Mouse (Mus musculus) liver, embryonic 11.5 days (tissue): Measurements from ENCODE around the gene Ankzf1. TPM values are rescaled to one million over a fixed set of nuclear protein-coding genes. Genes with fewer than 3 reads are reported as not detected.

ENCODE experiments used
- ATAC-seq: fragments of 200-750 bp; cut with Nextera tagmentation; replicated peaks from 2 replicates; pipeline ENCODE4 v1.8.0; 2017; ENCODE audit warnings: moderate number of reproducible peaks, mild to moderate bottlenecking, moderate TSS enrichment, moderate library complexity; ENCODE audit not compliant: low FRiP score
- DNase-seq: peaks from one replicate; pipeline ENCODE4 v3.0.0-alpha.2; 2017; ENCODE audit warnings: low spot score
- H3K27ac ChIP-seq: fragments of 300-500 bp; sonication (generic); 2 replicates; pipeline ENCODE4 v1.5.1; 2014; ENCODE audit warnings: mild to moderate bottlenecking, low read depth, low read length, control low read depth
- H3K27me3 ChIP-seq: fragments of 300-500 bp; sonication (generic); replicated peaks from 2 replicates; pipeline ENCODE4 v1.6.1; 2014; ENCODE audit warnings: low read length, mixed read lengths; ENCODE audit not compliant: control insufficient read depth, insufficient read depth
- H3K36me3 ChIP-seq: fragments of 300-500 bp; sonication (generic); 2 replicates; pipeline ENCODE4 v1.6.1; 2014; ENCODE audit warnings: mild to moderate bottlenecking, low read length, moderate library complexity, mixed read lengths; ENCODE audit not compliant: control insufficient read depth, insufficient read depth
- H3K4me1 ChIP-seq: fragments of 300-500 bp; sonication (generic); replicated peaks from 2 replicates; pipeline ENCODE4 v1.6.1; 2014; ENCODE audit warnings: low read length, mixed read lengths; ENCODE audit not compliant: control insufficient read depth, insufficient read depth
- H3K4me2 ChIP-seq: fragments of 300-500 bp; sonication (generic); 2 replicates; pipeline ENCODE4 v1.6.1; 2014; ENCODE audit warnings: mild to moderate bottlenecking, control low read depth, moderate library complexity
- H3K4me3 ChIP-seq: fragments of 300-500 bp; sonication (generic); 2 replicates; pipeline ENCODE4 v1.5.1; 2014; ENCODE audit warnings: low read depth, low read length, control low read depth
- H3K9ac ChIP-seq: fragments of 300-500 bp; sonication (generic); 2 replicates; pipeline ENCODE4 v1.6.1; 2014; ENCODE audit warnings: low read depth, low read length, control low read depth
- H3K9me3 ChIP-seq: fragments of 300-500 bp; sonication (generic); 2 replicates; pipeline ENCODE4 v1.6.1; 2016; ENCODE audit warnings: low read length, inconsistent platforms, mixed read lengths; ENCODE audit not compliant: control insufficient read depth
- WGBS: fragments of 180-500 bp; shearing (Covaris S2); extraction: QIAGEN DNeasy Blood & Tissue Kit; methylation state at CpG from one replicate; pipeline ENCODE4 v1.1.7; 2014; 5-methylcytosine and 5-hydroxymethylcytosine counted together
- polyA plus RNA-seq: library from polyadenylated mRNA; unstranded; fragments of >200 nt; fragmentation: Nextera tagmentation; extraction: Ambion mirVana; gene quantifications from 2 replicates; pipeline ENCODE4 v1.2.1, GENCODE M21; 2014

Gene Ankzf1
- polyA plus RNA-seq, 1 experiment from 2014 or later: 21.5 TPM

DNA sequence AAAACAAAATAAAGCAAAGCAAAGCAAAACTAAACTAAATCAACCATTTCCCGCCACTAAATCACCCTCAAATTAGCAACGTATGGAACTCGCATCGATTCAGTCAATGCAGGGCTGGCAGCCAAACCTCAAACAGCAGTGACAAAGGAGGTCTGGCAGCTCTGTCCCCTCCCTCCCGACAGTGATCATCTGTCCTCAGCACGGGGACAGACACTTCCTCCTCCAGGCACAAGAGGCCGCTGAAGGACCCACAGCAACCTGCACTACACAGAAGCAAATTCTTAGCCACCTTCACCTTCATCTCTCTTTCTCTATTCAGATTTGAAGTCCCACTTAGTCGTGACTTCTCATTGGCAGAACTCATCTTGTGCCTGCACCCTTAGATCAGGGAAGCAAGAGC is 42.7 kb downstream of the Ankzf1 start:
- Histone ChIP-seq H3K4me1 (peaks cover 4% of the 10 kb centered on the region; the same call in 1 of the 2 replicates), H3K4me2 (no peak overlapping the region)

DNA sequence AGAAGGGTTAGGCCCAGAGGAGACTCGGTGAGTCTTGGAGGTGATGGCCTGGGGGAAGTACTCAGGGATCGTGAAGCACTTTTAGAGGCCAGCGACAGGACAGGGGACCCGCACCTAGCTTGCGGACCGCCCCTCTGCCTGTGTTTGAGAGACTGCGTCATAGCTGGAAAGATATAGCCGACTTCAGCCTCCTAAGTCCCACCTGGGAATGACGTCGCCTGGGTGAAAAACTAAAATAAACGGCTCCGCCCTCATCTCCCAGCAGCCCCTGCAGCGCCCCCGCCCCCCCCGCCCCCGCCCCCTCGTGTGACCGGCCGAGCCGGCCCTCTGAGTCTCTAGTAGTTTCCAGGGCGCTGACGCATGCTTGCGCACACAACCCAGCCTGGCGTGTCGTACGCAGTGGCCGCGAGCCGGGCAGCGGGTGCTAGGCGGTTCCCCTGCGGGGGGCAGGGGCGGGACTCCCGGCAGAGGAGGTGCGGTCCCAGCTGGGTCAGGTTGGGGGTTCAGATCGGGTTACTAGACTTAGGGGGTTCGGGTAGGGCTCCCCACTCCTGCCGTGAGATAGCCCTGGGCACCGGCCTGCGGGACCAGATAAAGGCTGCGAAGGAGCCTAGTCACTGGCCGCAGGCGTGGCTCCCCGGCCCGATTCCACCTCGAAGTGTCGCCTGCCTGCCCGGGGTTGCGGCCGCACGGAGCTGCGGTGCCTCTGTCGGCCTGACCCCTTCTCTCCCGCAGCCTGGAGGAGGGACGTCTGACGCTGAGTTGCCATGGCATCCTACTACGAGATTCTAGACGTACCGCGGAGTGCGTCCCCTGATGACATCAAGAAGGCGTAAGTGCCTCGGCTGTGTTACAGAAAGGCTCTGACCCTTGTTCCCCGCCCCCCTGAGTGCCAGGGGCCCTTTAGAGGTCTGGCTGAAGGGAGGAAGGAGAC is 44.4 kb downstream of the Ankzf1 start, which contains the start of gene Dnajb2:
Gene Dnajb2, plus strand, starts transcription at position 290 of the 934 bp plus-strand sequence.
- no peaks in the 10 kb centered on the region for H3K27me3 ChIP-seq
- peaks cover 4% of the 10 kb centered on the region; the same call in 1 of the 2 replicates for H3K4me1 ChIP-seq
- WGBS: 2% methylated on average over 60 of the region's 64 CpGs
- peak within 1 kb of the TSS; percentile 66 for H3K4me3 ChIP-seq
- peak within 1 kb of the TSS; percentile 93 for H3K27ac ChIP-seq
- ATAC-seq (peak; percentile 89), DNase-seq (peak; percentile 81)
- peak within 1 kb of the TSS; percentile 90 for H3K4me2 ChIP-seq
- H3K36me3 ChIP-seq: no peaks in the 10 kb centered on the region
- no peaks in the 10 kb centered on the region for H3K9me3 ChIP-seq
- peak within 1 kb of the TSS; percentile 76 for H3K9ac ChIP-seq

More for the DNA sequence above, 42.7 kb downstream of the Ankzf1 start:
- Histone ChIP-seq H3K27ac (no peak overlapping the region), H3K9me3 (no peaks in the 10 kb centered on the region), H3K4me3 (no peak overlapping the region), H3K9ac (no peak overlapping the region), H3K36me3 (no peaks in the 10 kb centered on the region), H3K27me3 (no peaks in the 10 kb centered on the region)
- DNase-seq: no peak
- peak; percentile 48 for ATAC-seq
- 2% methylated on average over 8 of the region's 8 CpGs for WGBS

DNA sequence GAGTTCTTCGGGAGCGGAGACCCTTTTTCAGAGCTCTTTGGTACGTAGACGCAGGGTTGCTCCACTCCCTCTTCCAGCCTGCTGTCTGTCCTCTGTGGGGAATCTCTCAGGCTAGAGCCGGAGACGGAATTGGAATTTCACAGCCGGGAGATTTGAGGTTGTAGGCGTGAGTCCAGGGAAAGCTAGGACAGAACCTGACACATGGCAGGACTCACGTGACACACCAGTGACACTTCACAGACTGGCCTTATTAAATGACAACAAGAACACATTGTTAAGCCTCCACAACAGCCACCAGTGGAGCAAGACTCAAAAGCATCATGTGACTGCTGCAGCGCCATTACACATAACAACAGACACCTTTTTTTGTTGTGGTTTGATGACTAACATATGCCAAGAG is 47.6 kb downstream of the Ankzf1 start:
- Histone ChIP-seq H3K4me3 (no peak overlapping the region), H3K27me3 (no peaks in the 10 kb centered on the region), H3K9me3 (no peaks in the 10 kb centered on the region), H3K27ac (no peak overlapping the region), H3K9ac (no peak overlapping the region), H3K4me2 (no peak overlapping the region), H3K4me1 (peaks cover 4% of the 10 kb centered on the region; the same call in 1 of the 2 replicates), H3K36me3 (no peaks in the 10 kb centered on the region; the same call in 1 of the 2 replicates)
- DNase-seq (no peak), ATAC-seq (no peak)
- WGBS: 89% methylated on average over 10 of the region's 10 CpGs

DNA sequence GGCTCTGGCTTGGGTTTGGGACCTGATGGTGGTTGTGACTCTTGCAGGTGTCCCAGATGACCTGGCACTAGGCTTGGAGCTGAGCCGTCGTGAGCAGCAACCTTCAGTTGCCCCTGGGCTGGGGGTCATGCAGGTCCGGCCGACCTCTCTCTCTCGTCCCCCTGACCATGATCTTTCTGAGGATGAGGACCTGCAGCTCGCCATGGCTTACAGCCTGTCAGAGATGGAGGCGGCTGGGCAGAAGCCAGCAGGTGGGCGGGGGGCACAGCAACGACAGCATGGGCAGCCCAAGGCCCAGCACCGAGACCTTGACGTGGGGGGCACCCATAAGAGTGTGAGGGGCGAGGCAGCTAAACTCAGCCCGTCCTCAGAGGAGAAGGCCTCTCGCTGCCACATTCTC is 51.5 kb downstream of the Ankzf1 start:
- no peaks in the 10 kb centered on the region for H3K9me3 ChIP-seq
- peaks cover 8% of the 10 kb centered on the region for H3K4me1 ChIP-seq
- WGBS: 88% methylated on average over 14 of the region's 14 CpGs
- H3K27ac ChIP-seq: no peak overlapping the region
- no peak overlapping the region for H3K4me2 ChIP-seq
- no peak for DNase-seq
- H3K27me3 ChIP-seq: no peaks in the 10 kb centered on the region; the same call in 1 of the 2 replicates
- H3K36me3 ChIP-seq: no peaks in the 10 kb centered on the region; the same call in 1 of the 2 replicates
- ATAC-seq: no peak
- H3K9ac ChIP-seq: no peak overlapping the region
- H3K4me3 ChIP-seq: no peak overlapping the region

DNA sequence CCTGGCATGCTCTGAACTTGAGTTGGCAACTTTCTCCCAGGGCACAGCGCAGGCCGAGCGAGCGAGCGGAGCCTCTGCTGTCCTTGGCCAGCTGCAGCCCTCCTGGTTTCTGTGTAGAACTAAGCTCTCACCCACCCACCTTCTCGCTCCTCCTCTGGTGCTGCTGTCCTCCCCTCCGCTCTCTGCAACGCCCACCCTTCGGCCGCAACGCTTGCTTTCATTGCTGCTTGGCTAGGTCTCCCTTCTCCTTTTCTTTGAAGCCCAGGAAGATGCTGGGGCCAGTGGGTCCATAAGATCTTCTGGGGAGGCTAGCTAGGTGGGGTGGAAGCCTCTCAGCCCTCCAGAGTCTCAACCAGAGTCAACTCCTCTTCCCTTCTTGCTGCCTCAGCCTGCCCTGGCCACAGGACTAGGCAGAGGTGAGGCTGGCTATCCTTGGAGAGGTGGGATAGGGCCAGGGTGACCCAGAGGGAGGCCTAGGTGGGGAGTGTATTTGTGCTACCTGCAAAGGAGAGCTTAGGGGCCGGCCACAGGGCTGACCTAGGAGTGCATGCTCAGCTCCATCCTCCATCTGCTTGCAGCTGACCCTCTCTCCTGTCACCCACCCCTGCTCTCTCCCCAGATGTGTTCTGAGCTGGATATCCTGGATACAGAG is 52.4 kb downstream of the Ankzf1 start:
- Histone ChIP-seq H3K9ac (no peak overlapping the region), H3K4me1 (peaks cover 10% of the 10 kb centered on the region), H3K36me3 (no peaks in the 10 kb centered on the region; the same call in 1 of the 2 replicates), H3K9me3 (no peaks in the 10 kb centered on the region), H3K27me3 (no peaks in the 10 kb centered on the region; the same call in 1 of the 2 replicates), H3K4me3 (no peak overlapping the region), H3K4me2 (no peak overlapping the region), H3K27ac (no peak overlapping the region)
- ATAC-seq: no peak
- 88% methylated on average over 12 of the region's 12 CpGs for WGBS
- no peak for DNase-seq

DNA sequence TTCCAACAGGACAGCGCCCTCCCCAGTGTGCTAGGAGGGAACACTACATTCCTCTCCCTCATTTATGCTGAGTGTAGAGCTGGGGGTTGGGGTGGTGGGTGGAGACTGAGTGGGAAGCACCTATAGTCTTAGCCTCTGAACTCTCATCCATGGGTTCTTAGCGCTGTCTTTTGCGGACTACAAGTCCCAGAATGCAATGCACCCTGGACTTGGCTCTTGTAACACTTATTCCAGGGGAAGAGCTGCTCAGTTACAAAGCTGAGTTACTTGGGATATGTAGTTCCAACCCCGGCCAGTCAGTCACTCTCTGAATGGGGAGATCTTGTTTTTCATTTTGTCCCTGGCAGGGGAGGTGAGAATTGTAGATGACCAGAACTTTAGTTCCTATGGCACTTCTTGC is 52.9 kb downstream of the Ankzf1 start:
- H3K36me3 ChIP-seq: no peaks in the 10 kb centered on the region; the same call in 1 of the 2 replicates
- no peak overlapping the region for H3K9ac ChIP-seq
- peaks cover 10% of the 10 kb centered on the region for H3K4me1 ChIP-seq
- H3K4me2 ChIP-seq: no peak overlapping the region
- DNase-seq: no peak
- H3K9me3 ChIP-seq: no peaks in the 10 kb centered on the region
- H3K27me3 ChIP-seq: no peaks in the 10 kb centered on the region; the same call in 1 of the 2 replicates
- H3K27ac ChIP-seq: no peak overlapping the region
- H3K4me3 ChIP-seq: no peak overlapping the region
- ATAC-seq: peak; percentile 69
- 22% methylated on average over 4 of the region's 4 CpGs for WGBS

DNA sequence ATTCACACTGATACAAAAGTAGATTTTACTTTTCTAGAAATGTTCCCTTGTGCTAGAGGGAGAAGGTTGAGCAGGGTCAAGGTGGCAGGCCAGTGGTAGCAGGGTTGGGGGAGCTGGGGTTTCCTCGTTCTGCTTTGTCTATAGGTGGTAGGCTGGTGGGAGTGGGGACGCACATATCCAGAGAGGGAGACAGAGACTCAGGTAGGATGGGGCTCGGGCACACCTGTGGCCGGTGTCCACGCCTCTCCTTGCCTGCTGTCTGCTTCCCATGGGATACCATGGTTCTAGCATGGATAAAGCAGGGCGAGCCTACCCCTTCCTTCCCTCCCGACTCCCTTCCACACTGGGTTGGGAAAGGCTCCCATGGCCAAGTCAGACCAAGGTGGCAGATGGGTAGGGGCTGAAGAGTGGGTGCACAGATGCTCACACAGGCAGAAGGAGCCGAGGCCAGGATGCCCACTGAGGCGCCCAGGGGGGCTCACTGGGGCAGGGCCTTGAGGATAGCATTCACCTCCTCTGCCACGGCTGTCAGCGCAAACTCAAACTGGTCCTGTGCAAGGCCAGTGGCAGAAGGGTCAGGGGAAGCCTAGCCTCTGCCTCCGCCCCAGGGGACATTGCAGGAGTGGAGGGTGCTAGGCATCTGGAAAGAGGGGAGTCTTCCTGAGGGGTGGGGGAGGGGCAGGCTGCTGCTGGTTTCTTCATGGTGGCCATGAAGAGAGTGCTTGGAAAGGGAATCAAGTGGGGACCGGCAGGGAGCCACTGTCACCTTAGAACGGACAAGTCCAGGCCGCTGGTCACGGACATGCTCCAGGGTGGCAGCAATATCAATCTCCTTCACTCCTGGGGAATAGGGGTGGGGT is 55.4 kb downstream of the Ankzf1 start:
- no peak overlapping the region for H3K4me2 ChIP-seq
- H3K9me3 ChIP-seq: no peaks in the 10 kb centered on the region
- 82% methylated on average over 16 of the region's 16 CpGs for WGBS
- no peaks in the 10 kb centered on the region; the same call in 1 of the 2 replicates for H3K27me3 ChIP-seq
- H3K27ac ChIP-seq: no peak overlapping the region
- ATAC-seq (no peak), DNase-seq (no peak)
- peaks cover 12% of the 10 kb centered on the region for H3K4me1 ChIP-seq
- H3K9ac ChIP-seq: no peak overlapping the region
- H3K36me3 ChIP-seq: no peaks in the 10 kb centered on the region; the same call in 1 of the 2 replicates
- H3K4me3 ChIP-seq: no peak overlapping the region
